Mouse (Mus musculus) heart, adult 9 months (tissue): ENCODE data around the gene Dtwd1.
"Not testable (repeated sequence)": the region's sequence is repeated elsewhere in the genome, so short reads cannot be mapped to it uniquely, and the experiment has no call there.

ENCODE experiments used
- DNase-seq, 2 experiments: peaks; one replicate each; pipeline ENCODE4 v3.0.0; 2022; ENCODE audit warnings: low spot score in 2 of 2

The Dtwd1 gene

GRCm38 (mm10) chr2:126151855-126152571, at the start of gene Dtwd1, which contains the start of gene Fam227b:
Gene Dtwd1 (plus strand): TSS chr2:126152141.
Gene Fam227b (minus strand): TSS chr2:126152004.
- peak; percentile 97 to 98 for DNase-seq

- no peak for DNase-seq
Observed at GRCm38 (mm10) chr2:126147723-126148122, 4.2 kb upstream of the Dtwd1 start.

- no peak for DNase-seq
Observed at GRCm38 (mm10) chr2:126165277-126166018, 13.5 kb downstream of the Dtwd1 start.

- DNase-seq, result no peak
Observed at GRCm38 (mm10) chr2:126166335-126166734, 14.4 kb downstream of the Dtwd1 start.

- DNase-seq, result no peak
Observed at GRCm38 (mm10) chr2:126166848-126167617, 15.1 kb downstream of the Dtwd1 start.

- no peak for DNase-seq
Observed at GRCm38 (mm10) chr2:126171427-126171826, 19.5 kb downstream of the Dtwd1 start.

GRCm38 (mm10) chr2:126191306-126191705, 39.4 kb downstream of the Dtwd1 start:
- DNase-seq, result no peak

GRCm38 (mm10) chr2:126192129-126192528, 40.2 kb downstream of the Dtwd1 start:
- DNase-seq, result no peak

GRCm38 (mm10) chr2:126195631-126196356, 43.9 kb downstream of the Dtwd1 start:
- no peak for DNase-seq

GRCm38 (mm10) chr2:126198971-126199370, 47.0 kb downstream of the Dtwd1 start:
- DNase-seq, result peak; percentile 35 to 41

GRCm38 (mm10) chr2:126211011-126211680, 59.2 kb downstream of the Dtwd1 start:
- peak; percentile 22 to 37 for DNase-seq

- not testable (repeated sequence) for DNase-seq
Observed at GRCm38 (mm10) chr2:126214800-126215199, 62.9 kb downstream of the Dtwd1 start, which contains the start of gene Gm17555. Gene Gm17555 (plus strand): TSS chr2:126215100.
